Mouse (Mus musculus) ES-Bruce4 (cell line): ENCODE data around the gene Vmn1r84. TPM values are rescaled to one million over a fixed set of nuclear protein-coding genes. Genes with fewer than 3 reads are reported as not detected.

Source experiments
- H3K27ac ChIP-seq: 2 replicates; pipeline ENCODE4 v1.5.1; 2012; ENCODE audit warnings: low read length, inconsistent platforms; ENCODE audit not compliant: insufficient read depth
- H3K27me3 ChIP-seq: 2 replicates; pipeline ENCODE4 v1.6.1; 2012; ENCODE audit warnings: mild to moderate bottlenecking, low read length, inconsistent platforms; ENCODE audit not compliant: control insufficient read depth, poor library complexity, insufficient read depth, severe bottlenecking
- H3K36me3 ChIP-seq: 2 replicates; pipeline ENCODE4 v1.6.1; 2012; ENCODE audit warnings: inconsistent platforms, mild to moderate bottlenecking, low read length, moderate library complexity; ENCODE audit not compliant: control insufficient read depth, poor library complexity, insufficient read depth, severe bottlenecking
- H3K4me1 ChIP-seq: one replicate; pipeline ENCODE4 v1.8.1; 2011; ENCODE audit warnings: low read length; ENCODE audit not compliant: control insufficient read depth, insufficient read depth
- H3K4me3 ChIP-seq: 2 replicates; pipeline ENCODE4 v1.5.1; 2011; ENCODE audit warnings: low read depth, mild to moderate bottlenecking, low read length
- H3K9ac ChIP-seq: 2 replicates; pipeline ENCODE4 v1.6.1; 2012; ENCODE audit warnings: low read depth, mild to moderate bottlenecking, inconsistent platforms; ENCODE audit not compliant: poor library complexity, severe bottlenecking
- H3K9me3 ChIP-seq: replicated peaks from 2 replicates; pipeline ENCODE4 v1.6.1; 2012; ENCODE audit warnings: mild to moderate bottlenecking, low read length, inconsistent platforms; ENCODE audit not compliant: control insufficient read depth, poor library complexity, insufficient read depth, severe bottlenecking
- CTCF ChIP-seq: IDR thresholded peaks from one replicate; pipeline ENCODE4 v1.8.1; 2011; ENCODE audit warnings: low read depth, low read length
- EP300 ChIP-seq: IDR thresholded peaks from 2 replicates; pipeline ENCODE4 v1.6.1; 2011; ENCODE audit warnings: low read depth, low read length; ENCODE audit not compliant: insufficient read depth
- POLR2A ChIP-seq: IDR thresholded peaks from one replicate; pipeline ENCODE4 v1.8.1; 2011; ENCODE audit warnings: low read length; ENCODE audit not compliant: insufficient read depth
- polyA plus RNA-seq: library from polyadenylated mRNA; stranded (reverse); fragments of >200 nt; gene quantifications from 2 replicates; pipeline ENCODE4 v1.2.4, GENCODE M21; 2011; ENCODE audit warnings: low read depth; ENCODE audit not compliant: missing spikeins, insufficient read depth, insufficient read length

Vmn1r84 gene
- not detected in 2 replicates for polyA plus RNA-seq

DNA sequence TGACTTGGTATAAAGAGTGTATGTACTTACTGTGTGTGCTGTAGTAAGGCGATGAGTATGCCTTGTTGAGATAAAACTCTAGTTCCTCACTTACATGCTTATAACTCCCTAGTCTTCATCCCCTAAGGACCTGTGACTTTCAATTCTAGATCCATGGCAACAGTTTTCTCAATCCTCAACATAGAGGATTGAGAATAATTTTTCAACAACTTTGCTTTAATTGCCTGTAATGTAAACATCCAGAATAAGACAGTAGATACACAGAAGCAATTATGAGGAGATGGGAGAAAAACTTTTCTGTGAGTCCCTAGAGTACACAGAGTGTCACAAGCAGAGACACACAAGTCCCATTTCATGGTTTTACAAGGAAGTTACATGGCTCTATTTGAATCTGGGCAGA, at the start of gene Vmn1r84:
TSS of gene Vmn1r84 (minus strand) at position 101 of the 400 bp plus-strand sequence.
- Histone ChIP-seq H3K4me3 (no peak within 1 kb of the TSS), H3K4me1 (no peaks in the 10 kb centered on the region)
- TF ChIP-seq POLR2A, result no peak
- no peak for TF ChIP-seq CTCF
- TF ChIP-seq EP300, result no peak

DNA sequence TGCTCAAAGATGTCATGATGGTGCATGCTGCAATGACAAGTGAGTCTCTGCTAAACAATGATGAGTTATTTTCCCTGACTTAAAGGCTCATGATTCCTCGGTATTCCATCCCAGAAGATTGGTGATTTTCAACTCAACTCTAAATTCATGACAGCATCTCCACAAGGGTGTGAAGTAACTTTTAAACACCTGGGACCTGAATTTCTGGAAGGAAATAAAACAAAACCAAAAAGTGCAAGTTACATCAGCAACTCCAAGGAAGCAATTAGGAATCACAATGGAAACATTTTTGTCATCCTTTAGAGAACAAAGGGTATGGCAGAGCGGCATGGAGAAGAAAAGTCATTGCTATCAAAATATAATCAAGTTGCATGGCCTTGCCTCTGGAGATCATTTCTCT, 39.7 kb downstream of the Vmn1r84 start, which contains the start of gene Vmn1r83:
TSS of gene Vmn1r83 (minus strand) at position 101 of the 400 bp plus-strand sequence.
- Histone ChIP-seq H3K9ac (no peak within 1 kb of the TSS), H3K9me3 (no peaks in the 10 kb centered on the region), H3K4me1 (no peaks in the 10 kb centered on the region), H3K27ac (no peak within 1 kb of the TSS), H3K36me3 (no peaks in the 10 kb centered on the region), H3K4me3 (no peak within 1 kb of the TSS), H3K27me3 (no peaks in the 10 kb centered on the region)
- no peak for TF ChIP-seq CTCF
- TF ChIP-seq EP300, result no peak
- TF ChIP-seq POLR2A, result no peak

More for the DNA sequence above, at the start of gene Vmn1r84:
- no peak within 1 kb of the TSS for H3K27ac ChIP-seq
- H3K36me3 ChIP-seq, result no peaks in the 10 kb centered on the region
- H3K27me3 ChIP-seq, result no peaks in the 10 kb centered on the region
- H3K9ac ChIP-seq, result no peak within 1 kb of the TSS
- no peaks in the 10 kb centered on the region for H3K9me3 ChIP-seq

Other genes with a start within 250 kb of the Vmn1r84 start
- not detected in 2 replicates for gene Vmn1r78, start 219.0 kb downstream of the Vmn1r84 start, polyA plus RNA-seq
- 0.12 TPM in 1 of 2 replicates, not detected in the other for gene Vmn1r79, start 198.0 kb downstream of the Vmn1r84 start, polyA plus RNA-seq
- gene Vmn1r80, start 180.0 kb downstream of the Vmn1r84 start, polyA plus RNA-seq, result not detected in 2 replicates
- 0.05 and 0.12 TPM in 2 replicates for gene Vmn1r81, start 101.0 kb downstream of the Vmn1r84 start, polyA plus RNA-seq
- gene Vmn1r82, start 68.8 kb downstream of the Vmn1r84 start, polyA plus RNA-seq, result not detected in 2 replicates
- gene Vmn1r83, start 39.8 kb downstream of the Vmn1r84 start, polyA plus RNA-seq, result not detected in 2 replicates
- 2.4 and 2.5 TPM in 2 replicates for gene Zfp551, start 53.5 kb upstream of the Vmn1r84 start, polyA plus RNA-seq
- gene Zfp606, start 109.0 kb upstream of the Vmn1r84 start, polyA plus RNA-seq, result 14.0 and 15.2 TPM in 2 replicates
- gene 2900092C05Rik, start 143.2 kb upstream of the Vmn1r84 start, polyA plus RNA-seq, result not detected in 2 replicates
- gene Vmn2r53, start 239.5 kb upstream of the Vmn1r84 start, polyA plus RNA-seq, result 0.03 and 0.05 TPM in 2 replicates